Mouse (Mus musculus): ENCODE results near the gene Lrriq3. TPM values are rescaled to one million over a fixed set of nuclear protein-coding genes. Genes with fewer than 3 reads are reported as not detected.

The Lrriq3 gene
- polyA plus RNA-seq (2014; fragmentation: Nextera tagmentation; extraction: Ambion mirVana), result 1.4 and 1.7 TPM in 2 replicates

DNA sequence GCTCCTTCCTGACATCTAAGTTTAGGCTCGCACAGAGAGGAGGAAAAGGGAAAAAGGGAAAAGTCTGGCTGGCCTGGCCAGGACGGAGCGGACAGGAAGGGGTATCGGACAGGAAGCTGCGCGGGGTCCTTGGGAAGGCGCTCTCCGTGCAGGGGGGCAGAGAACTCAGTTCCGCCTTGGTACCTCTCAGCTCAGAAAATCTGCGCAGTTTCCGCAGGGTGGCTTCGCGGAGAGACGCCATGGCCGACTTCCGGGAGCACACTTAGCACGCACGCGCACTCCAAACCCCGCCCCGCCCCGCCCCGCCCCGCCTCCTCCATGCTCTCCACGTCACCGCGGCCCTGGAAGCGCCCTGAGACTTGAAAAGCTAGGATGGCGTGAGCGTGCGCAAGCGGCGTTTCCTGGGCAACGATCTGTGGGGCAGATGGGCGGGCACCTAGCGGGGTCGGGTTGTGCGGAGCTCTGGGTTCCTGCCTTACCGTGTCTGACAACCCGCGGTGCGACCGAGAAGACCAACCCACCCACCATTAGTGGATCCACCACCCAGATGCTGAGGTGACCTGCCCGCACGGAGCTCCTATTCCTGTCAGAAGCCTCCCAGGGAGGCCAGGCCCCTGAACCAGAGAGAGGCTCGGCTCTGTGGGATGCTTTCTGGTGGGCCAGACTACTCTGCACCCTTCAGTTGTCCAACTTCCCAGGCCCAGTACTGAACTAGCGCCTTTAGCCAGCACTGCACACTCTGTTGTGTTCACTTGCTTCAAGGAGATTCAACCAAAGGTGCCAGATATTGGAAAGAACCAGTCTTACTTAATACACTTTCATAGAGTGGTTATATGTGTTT lies at the start of gene Lrriq3, which contains the start of gene Fpgt:
Lrriq3 (plus strand) TSS at position 319 of the 841 bp plus-strand sequence.
Fpgt (minus strand) TSS at position 288 of the 841 bp plus-strand sequence.
- H3K9me3 ChIP-seq (ENCODE audit: control insufficient read depth, low read length), result no peaks in the 10 kb centered on the region
- peak within 1 kb of the TSS; percentile 46 for H3K27ac ChIP-seq (ENCODE audit: low read depth, low read length)
- DNase-seq (ENCODE audit: low spot score, missing footprints), result peak; percentile 98
- H3K4me1 ChIP-seq (ENCODE audit: control insufficient read depth, insufficient read depth, low read length), result peaks cover 3% of the 10 kb centered on the region; the same call in 1 of the 2 replicates
- H3K4me2 ChIP-seq, result peak within 1 kb of the TSS; percentile 50
- H3K4me3 ChIP-seq (ENCODE audit: low read depth, low read length), result peak within 1 kb of the TSS; percentile 56
- peak; percentile 99 for ATAC-seq (ENCODE audit: low FRiP score)
- no peaks in the 10 kb centered on the region for H3K36me3 ChIP-seq (ENCODE audit: control insufficient read depth, insufficient read depth, low read length)
- under 1% methylated on average over 47 of the region's 47 CpGs for WGBS
- H3K27me3 ChIP-seq (ENCODE audit: control insufficient read depth, insufficient read depth, low read length), result no peaks in the 10 kb centered on the region
- H3K9ac ChIP-seq (ENCODE audit: low read length), result peak within 1 kb of the TSS; percentile 75

DNA sequence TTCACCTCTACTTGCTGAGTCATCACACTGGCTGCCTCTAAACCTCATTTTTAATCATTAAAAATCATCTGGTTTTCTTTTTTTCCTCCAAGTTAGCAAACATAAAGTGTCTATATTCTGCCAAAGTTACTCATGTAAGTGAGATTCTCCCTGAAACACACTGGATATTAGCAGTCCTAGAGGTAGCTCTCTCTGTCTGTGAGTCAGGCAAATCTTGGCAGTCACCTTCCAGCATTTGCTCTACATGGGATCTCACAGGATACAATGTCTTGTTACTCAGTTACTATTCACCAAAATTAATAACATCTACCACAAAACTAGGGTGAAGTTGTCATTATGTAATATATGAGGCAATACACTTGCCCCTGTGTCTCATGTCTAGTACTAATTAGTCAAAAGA lies 41.2 kb upstream of the Lrriq3 start:
- Histone ChIP-seq H3K27me3 (ENCODE audit: control insufficient read depth, insufficient read depth, low read length) (no peaks in the 10 kb centered on the region), H3K9me3 (ENCODE audit: control insufficient read depth, low read length) (no peaks in the 10 kb centered on the region), H3K9ac (ENCODE audit: low read length) (no peak overlapping the region), H3K4me3 (ENCODE audit: low read depth, low read length) (no peak overlapping the region), H3K36me3 (ENCODE audit: control insufficient read depth, insufficient read depth, low read length) (no peaks in the 10 kb centered on the region), H3K4me1 (ENCODE audit: control insufficient read depth, insufficient read depth, low read length) (no peaks in the 10 kb centered on the region), H3K27ac (ENCODE audit: low read depth, low read length) (no peak overlapping the region), H3K4me2 (no peak overlapping the region)
- ATAC-seq (ENCODE audit: low FRiP score) (no peak), DNase-seq (ENCODE audit: low spot score, missing footprints) (no peak)

DNA sequence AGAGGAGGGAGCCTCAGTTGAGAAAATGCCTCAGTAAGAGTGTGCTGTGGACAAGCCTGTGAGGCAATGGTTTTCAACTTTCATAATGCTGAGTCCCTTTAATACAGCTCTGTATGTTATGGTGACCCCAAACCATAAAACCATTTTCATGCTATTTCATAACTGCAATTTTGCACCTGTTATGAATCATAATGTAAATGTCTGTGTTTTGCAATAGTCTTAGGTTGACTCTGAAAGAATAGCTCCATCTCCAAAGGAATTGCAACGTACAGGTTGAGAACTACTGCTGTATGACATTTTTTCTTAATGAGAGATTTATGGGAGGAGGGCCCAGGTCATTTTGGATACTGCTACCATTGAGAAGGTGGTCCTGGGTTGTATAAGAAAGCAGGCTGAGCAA lies 40.0 kb upstream of the Lrriq3 start:
- Histone ChIP-seq H3K27me3 (ENCODE audit: control insufficient read depth, insufficient read depth, low read length) (no peaks in the 10 kb centered on the region), H3K36me3 (ENCODE audit: control insufficient read depth, insufficient read depth, low read length) (no peaks in the 10 kb centered on the region), H3K9me3 (ENCODE audit: control insufficient read depth, low read length) (no peaks in the 10 kb centered on the region), H3K4me2 (no peak overlapping the region), H3K9ac (ENCODE audit: low read length) (no peak overlapping the region), H3K27ac (ENCODE audit: low read depth, low read length) (no peak overlapping the region), H3K4me1 (ENCODE audit: control insufficient read depth, insufficient read depth, low read length) (no peaks in the 10 kb centered on the region), H3K4me3 (ENCODE audit: low read depth, low read length) (no peak overlapping the region)
- WGBS, result 80% methylated on average over 1 of the region's 1 CpGs
- no peak for DNase-seq (ENCODE audit: low spot score, missing footprints)
- no peak for ATAC-seq (ENCODE audit: low FRiP score)

DNA sequence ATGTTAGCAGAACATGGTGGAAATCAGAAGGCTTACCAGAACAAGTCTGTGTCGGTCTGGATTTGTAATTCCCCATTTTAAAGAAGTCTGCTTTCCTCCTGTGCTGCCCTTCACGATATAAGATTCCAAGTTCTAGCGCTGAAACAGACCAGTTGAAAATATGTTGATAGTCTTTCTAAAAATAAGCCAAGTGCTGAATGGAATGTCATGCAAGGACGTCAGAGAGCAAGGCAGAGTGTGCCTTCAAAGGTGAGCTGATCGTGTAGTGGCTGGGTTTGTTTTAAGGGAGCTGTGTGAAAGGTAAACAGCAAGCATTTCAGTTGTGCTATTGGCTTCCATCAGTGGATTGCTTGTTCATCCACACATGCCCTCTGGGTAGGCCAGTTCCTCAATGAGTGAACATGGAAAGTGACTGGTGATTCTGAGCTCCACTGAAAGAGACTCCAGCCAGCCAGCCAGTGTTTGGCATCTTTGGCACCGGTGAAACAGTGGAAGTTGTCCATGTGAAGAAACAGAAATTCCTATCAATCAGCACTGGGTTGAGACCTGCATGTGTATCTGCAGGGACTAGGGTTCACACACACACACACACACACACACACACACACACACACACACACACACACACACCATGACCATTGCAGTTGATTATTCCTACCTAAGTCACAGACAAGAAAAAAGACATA lies 37.9 kb upstream of the Lrriq3 start, which contains the start of gene Tnni3k:
Tnni3k (minus strand) TSS at position 177 of the 686 bp plus-strand sequence.
- Histone ChIP-seq H3K36me3 (ENCODE audit: control insufficient read depth, insufficient read depth, low read length) (no peaks in the 10 kb centered on the region), H3K27me3 (ENCODE audit: control insufficient read depth, insufficient read depth, low read length) (no peaks in the 10 kb centered on the region), H3K9me3 (ENCODE audit: control insufficient read depth, low read length) (no peaks in the 10 kb centered on the region), H3K4me2 (no peak within 1 kb of the TSS), H3K4me1 (ENCODE audit: control insufficient read depth, insufficient read depth, low read length) (no peaks in the 10 kb centered on the region), H3K9ac (ENCODE audit: low read length) (no peak within 1 kb of the TSS), H3K4me3 (ENCODE audit: low read depth, low read length) (no peak within 1 kb of the TSS), H3K27ac (ENCODE audit: low read depth, low read length) (no peak within 1 kb of the TSS)
- ATAC-seq (ENCODE audit: low FRiP score) (no peak), DNase-seq (ENCODE audit: low spot score, missing footprints) (no peak)
- WGBS, result 77% methylated on average over 6 of the region's 6 CpGs

DNA sequence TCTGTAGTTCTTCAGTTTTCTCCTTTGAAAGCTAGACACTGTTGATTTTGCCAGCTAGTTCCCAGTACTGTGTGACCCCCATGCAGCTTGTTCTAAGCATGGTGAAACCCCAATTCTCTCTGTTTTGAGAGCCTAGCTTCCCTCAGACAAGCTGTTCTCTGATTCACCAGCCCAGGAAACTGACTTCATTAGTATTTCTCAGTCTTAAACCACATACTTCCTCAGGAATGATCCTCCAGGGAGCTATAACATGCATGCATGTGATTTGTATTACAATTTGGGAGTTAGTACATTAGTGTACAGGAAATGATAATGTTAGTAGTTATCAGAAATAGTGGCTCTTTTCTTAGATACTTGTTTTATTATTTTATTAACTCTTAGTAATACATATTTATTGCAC lies 36.6 kb upstream of the Lrriq3 start:
- no peak for ATAC-seq (ENCODE audit: low FRiP score)
- H3K27me3 ChIP-seq (ENCODE audit: control insufficient read depth, insufficient read depth, low read length), result no peaks in the 10 kb centered on the region
- H3K9ac ChIP-seq (ENCODE audit: low read length), result no peak overlapping the region
- H3K27ac ChIP-seq (ENCODE audit: low read depth, low read length), result no peak overlapping the region
- H3K4me3 ChIP-seq (ENCODE audit: low read depth, low read length), result no peak overlapping the region
- DNase-seq (ENCODE audit: low spot score, missing footprints), result no peak
- no peaks in the 10 kb centered on the region for H3K4me1 ChIP-seq (ENCODE audit: control insufficient read depth, insufficient read depth, low read length)
- no peak overlapping the region for H3K4me2 ChIP-seq
- no peaks in the 10 kb centered on the region for H3K9me3 ChIP-seq (ENCODE audit: control insufficient read depth, low read length)
- no peaks in the 10 kb centered on the region for H3K36me3 ChIP-seq (ENCODE audit: control insufficient read depth, insufficient read depth, low read length)

DNA sequence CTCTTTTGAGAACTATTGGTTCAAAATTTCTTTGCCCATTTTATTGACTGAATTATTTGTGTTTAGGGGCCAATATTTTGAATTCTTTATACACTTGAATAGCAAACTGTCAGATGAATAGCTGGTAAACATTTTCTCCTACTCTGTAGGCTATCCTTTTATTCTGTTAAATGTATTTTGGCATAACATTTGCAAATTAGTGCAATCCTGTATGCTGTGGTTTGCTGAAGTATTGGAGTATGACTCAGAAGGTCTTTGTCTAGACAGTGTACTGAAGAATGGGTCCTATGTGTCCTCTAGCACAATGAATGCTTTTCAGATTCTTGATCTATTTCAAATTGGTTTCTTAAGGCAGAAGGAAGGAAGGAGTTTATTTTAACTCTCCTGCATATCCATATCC lies 35.7 kb upstream of the Lrriq3 start:
- no peaks in the 10 kb centered on the region for H3K9me3 ChIP-seq (ENCODE audit: control insufficient read depth, low read length)
- no peak overlapping the region for H3K4me3 ChIP-seq (ENCODE audit: low read depth, low read length)
- H3K27me3 ChIP-seq (ENCODE audit: control insufficient read depth, insufficient read depth, low read length), result no peaks in the 10 kb centered on the region
- H3K9ac ChIP-seq (ENCODE audit: low read length), result no peak overlapping the region
- H3K27ac ChIP-seq (ENCODE audit: low read depth, low read length), result no peak overlapping the region
- no peaks in the 10 kb centered on the region for H3K36me3 ChIP-seq (ENCODE audit: control insufficient read depth, insufficient read depth, low read length)
- DNase-seq (ENCODE audit: low spot score, missing footprints) (no peak), ATAC-seq (ENCODE audit: low FRiP score) (no peak)
- H3K4me1 ChIP-seq (ENCODE audit: control insufficient read depth, insufficient read depth, low read length), result no peaks in the 10 kb centered on the region
- no peak overlapping the region for H3K4me2 ChIP-seq

DNA sequence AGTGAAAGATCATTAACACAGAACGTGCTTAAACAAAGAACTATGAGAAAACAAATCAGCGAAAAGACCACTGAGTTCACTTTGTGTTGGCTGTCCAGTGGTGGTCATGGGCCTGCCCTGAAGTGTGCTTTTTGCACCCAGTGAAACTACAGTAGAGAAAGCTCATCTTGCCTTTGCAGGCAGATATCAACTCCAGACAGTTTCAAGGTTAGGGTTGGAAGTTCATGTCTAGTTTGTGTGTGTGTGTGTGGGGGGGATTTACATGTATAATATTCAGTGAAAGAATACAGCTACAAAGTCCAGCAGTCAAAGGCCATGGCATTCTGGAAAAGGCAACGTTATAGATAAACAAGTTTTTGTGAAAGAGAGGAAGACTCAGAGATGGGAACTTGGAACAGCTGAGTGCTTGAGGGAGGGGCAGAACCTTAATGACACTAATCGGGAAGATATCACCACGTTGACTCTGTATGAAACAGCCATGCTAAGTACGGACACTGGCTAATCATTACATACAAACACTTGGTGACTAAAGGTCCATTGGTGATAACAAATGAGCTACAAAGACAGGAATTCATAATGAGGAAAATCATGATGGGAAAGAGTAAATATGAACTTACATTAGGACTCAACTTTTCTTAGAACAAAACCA lies 34.3 kb upstream of the Lrriq3 start:
- H3K36me3 ChIP-seq (ENCODE audit: control insufficient read depth, insufficient read depth, low read length), result no peaks in the 10 kb centered on the region
- no peak for DNase-seq (ENCODE audit: low spot score, missing footprints)
- no peaks in the 10 kb centered on the region for H3K4me1 ChIP-seq (ENCODE audit: control insufficient read depth, insufficient read depth, low read length)
- H3K9me3 ChIP-seq (ENCODE audit: control insufficient read depth, low read length), result no peaks in the 10 kb centered on the region
- no peak overlapping the region for H3K27ac ChIP-seq (ENCODE audit: low read depth, low read length)
- WGBS, result 83% methylated on average over 6 of the region's 6 CpGs
- no peaks in the 10 kb centered on the region for H3K27me3 ChIP-seq (ENCODE audit: control insufficient read depth, insufficient read depth, low read length)
- no peak overlapping the region for H3K4me3 ChIP-seq (ENCODE audit: low read depth, low read length)
- H3K4me2 ChIP-seq, result no peak overlapping the region
- H3K9ac ChIP-seq (ENCODE audit: low read length), result no peak overlapping the region
- no peak for ATAC-seq (ENCODE audit: low FRiP score)

DNA sequence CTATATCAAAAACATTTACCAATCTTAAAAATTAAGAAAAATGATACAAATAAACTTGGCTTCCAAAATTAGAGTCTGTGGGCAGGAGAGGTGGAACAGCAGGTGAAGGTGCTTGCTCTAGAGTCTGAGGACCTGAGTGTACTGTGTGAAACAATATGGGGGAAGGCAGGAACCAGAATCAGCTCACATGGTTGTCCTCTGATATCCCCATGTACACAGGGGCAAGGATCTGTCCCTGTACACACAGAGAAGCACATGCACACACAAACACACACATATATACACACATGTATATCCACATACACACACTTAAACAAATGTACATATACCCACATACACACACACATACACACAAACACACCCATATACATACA lies 33.8 kb upstream of the Lrriq3 start:
- Histone ChIP-seq H3K27ac (ENCODE audit: low read depth, low read length) (no peak overlapping the region), H3K9ac (ENCODE audit: low read length) (no peak overlapping the region), H3K36me3 (ENCODE audit: control insufficient read depth, insufficient read depth, low read length) (no peaks in the 10 kb centered on the region), H3K4me2 (no peak overlapping the region), H3K4me3 (ENCODE audit: low read depth, low read length) (no peak overlapping the region), H3K4me1 (ENCODE audit: control insufficient read depth, insufficient read depth, low read length) (no peaks in the 10 kb centered on the region), H3K9me3 (ENCODE audit: control insufficient read depth, low read length) (no peaks in the 10 kb centered on the region), H3K27me3 (ENCODE audit: control insufficient read depth, insufficient read depth, low read length) (no peaks in the 10 kb centered on the region)
- DNase-seq (ENCODE audit: low spot score, missing footprints), result no peak
- ATAC-seq (ENCODE audit: low FRiP score), result no peak

DNA sequence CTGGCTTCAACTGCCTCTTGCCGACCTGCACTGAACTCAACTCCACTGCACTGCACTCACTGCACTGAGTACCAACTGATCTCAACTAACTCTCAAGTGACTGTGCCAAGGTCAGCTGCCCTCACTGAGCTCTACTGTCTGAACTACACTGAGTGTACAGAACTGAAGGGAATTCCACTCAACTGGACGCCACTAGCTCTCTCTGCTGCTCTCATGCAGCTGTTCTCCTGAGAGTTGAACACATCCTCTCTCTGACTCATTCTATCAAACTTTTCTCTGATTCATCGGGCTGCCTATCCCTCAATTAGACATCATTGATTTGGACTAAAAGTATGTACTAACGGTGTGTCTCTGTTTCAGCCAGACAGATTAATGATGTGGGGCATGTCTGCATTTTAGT lies 15.3 kb upstream of the Lrriq3 start:
- 85% methylated on average over 4 of the region's 4 CpGs for WGBS
- H3K4me1 ChIP-seq (ENCODE audit: control insufficient read depth, insufficient read depth, low read length), result no peaks in the 10 kb centered on the region

More for the DNA sequence above, 15.3 kb upstream of the Lrriq3 start:
- no peak overlapping the region for H3K4me3 ChIP-seq (ENCODE audit: low read depth, low read length)
- H3K9ac ChIP-seq (ENCODE audit: low read length), result no peak overlapping the region
- no peak for ATAC-seq (ENCODE audit: low FRiP score)
- H3K4me2 ChIP-seq, result no peak overlapping the region
- no peak overlapping the region for H3K27ac ChIP-seq (ENCODE audit: low read depth, low read length)
- no peaks in the 10 kb centered on the region for H3K9me3 ChIP-seq (ENCODE audit: control insufficient read depth, low read length)
- no peaks in the 10 kb centered on the region for H3K36me3 ChIP-seq (ENCODE audit: control insufficient read depth, insufficient read depth, low read length)
- H3K27me3 ChIP-seq (ENCODE audit: control insufficient read depth, insufficient read depth, low read length), result no peaks in the 10 kb centered on the region
- no peak for DNase-seq (ENCODE audit: low spot score, missing footprints)

Data from midbrain, embryonic 11.5 days (tissue).